Mouse (Mus musculus) intestine, postnatal 0 days (tissue): ENCODE measurements around the gene Nudt17. TPM values are rescaled to one million over a fixed set of nuclear protein-coding genes. Genes with fewer than 3 reads are reported as not detected.
A peak's percentile ranks its signal among the peaks of the same experiment; 100 is the strongest.

Source experiments
- ATAC-seq: fragments of 200-750 bp; cut with Nextera tagmentation; 2 replicates; pipeline ENCODE4 v1.8.0; 2017; ENCODE audit warnings: mild to moderate bottlenecking, moderate TSS enrichment, moderate library complexity
- H3K27ac ChIP-seq: fragments of 300-500 bp; sonication (generic); 2 replicates; pipeline ENCODE4 v1.5.1; 2014; ENCODE audit warnings: mild to moderate bottlenecking, low read depth, low read length, moderate library complexity
- H3K27me3 ChIP-seq: fragments of 300-500 bp; sonication (generic); replicated peaks from 2 replicates; pipeline ENCODE4 v1.6.1; 2014; ENCODE audit warnings: low read length, mixed read lengths; ENCODE audit not compliant: control insufficient read depth, insufficient read depth
- H3K36me3 ChIP-seq: fragments of 300-500 bp; sonication (generic); 2 replicates; pipeline ENCODE4 v1.6.1; 2014; ENCODE audit warnings: mild to moderate bottlenecking, moderate library complexity; ENCODE audit not compliant: control insufficient read depth, insufficient read depth
- H3K4me1 ChIP-seq: fragments of 300-500 bp; sonication (generic); replicated peaks from 2 replicates; pipeline ENCODE4 v1.6.1; 2014; ENCODE audit warnings: antibody characterized with exemption, low read length, mixed read lengths; ENCODE audit not compliant: control insufficient read depth, insufficient read depth
- H3K4me2 ChIP-seq: fragments of 300-500 bp; sonication (generic); replicated peaks from 2 replicates; pipeline ENCODE4 v1.6.1; 2014; ENCODE audit warnings: low read depth, mild to moderate bottlenecking, moderate library complexity
- H3K4me3 ChIP-seq: fragments of 300-500 bp; sonication (generic); 2 replicates; pipeline ENCODE4 v1.5.1; 2014; ENCODE audit warnings: low read depth, low read length
- H3K9ac ChIP-seq: fragments of 300-500 bp; sonication (generic); 2 replicates; pipeline ENCODE4 v1.6.1; 2014; ENCODE audit warnings: mild to moderate bottlenecking, low read depth, low read length
- H3K9me3 ChIP-seq: fragments of 300-500 bp; sonication (generic); 2 replicates; pipeline ENCODE4 v1.6.1; 2016; ENCODE audit warnings: mixed run types; ENCODE audit not compliant: control insufficient read depth
- CTCF ChIP-seq: sonication (generic); IDR thresholded peaks from 2 replicates; pipeline ENCODE4 v1.5.1; 2016; ENCODE audit warnings: low read depth, mild to moderate bottlenecking, control low read depth, antibody characterized with exemption, moderate library complexity
- WGBS: fragments of 180-500 bp; shearing (Covaris S2); extraction: QIAGEN DNeasy Blood & Tissue Kit; methylation state at CpG from one replicate; pipeline ENCODE4 v1.1.7; 2014; 5-methylcytosine and 5-hydroxymethylcytosine counted together
- polyA plus RNA-seq: library from polyadenylated mRNA; unstranded; fragments of >200 nt; fragmentation: Nextera tagmentation; extraction: Ambion mirVana; gene quantifications from 2 replicates; pipeline ENCODE4 v1.2.1, GENCODE M21; 2015

The Nudt17 gene
- polyA plus RNA-seq, 1 experiment from 2014 or later, result 2.2 TPM

DNA sequence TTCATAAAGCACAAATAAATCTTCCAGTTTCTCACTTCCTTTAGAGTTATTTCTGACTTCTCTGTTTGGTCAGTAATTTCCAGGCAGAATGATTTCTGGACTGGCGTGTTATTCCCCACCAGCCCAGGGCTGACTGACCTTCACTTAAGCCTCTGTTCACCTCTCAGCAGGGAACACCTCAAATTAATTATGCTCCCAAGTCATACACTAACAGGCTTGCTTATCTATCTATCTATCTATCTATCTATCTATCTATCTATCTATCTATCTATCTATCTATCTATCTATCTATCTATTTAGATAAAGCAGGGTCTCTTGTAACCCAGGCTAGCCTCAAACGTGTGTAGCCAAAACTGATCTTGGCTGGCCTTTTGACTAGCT is 312 bp upstream of the Nudt17 start:
- Histone ChIP-seq H3K4me3 (no peak overlapping the region), H3K9ac (no peak overlapping the region), H3K9me3 (no peaks in the 10 kb centered on the region), H3K27me3 (0 out of 2 replicates have a peak, but pooled peaks cover 3% of the 10 kb centered on the region), H3K36me3 (peaks cover 50% of the 10 kb centered on the region), H3K4me2 (peak overlapping the region; percentile 73), H3K27ac (no peak overlapping the region), H3K4me1 (peaks cover 4% of the 10 kb centered on the region; the same call in 1 of the 2 replicates)
- no peak for ATAC-seq
- no peak for TF ChIP-seq CTCF
- WGBS, result 57% methylated on average over 2 of the region's 2 CpGs

DNA sequence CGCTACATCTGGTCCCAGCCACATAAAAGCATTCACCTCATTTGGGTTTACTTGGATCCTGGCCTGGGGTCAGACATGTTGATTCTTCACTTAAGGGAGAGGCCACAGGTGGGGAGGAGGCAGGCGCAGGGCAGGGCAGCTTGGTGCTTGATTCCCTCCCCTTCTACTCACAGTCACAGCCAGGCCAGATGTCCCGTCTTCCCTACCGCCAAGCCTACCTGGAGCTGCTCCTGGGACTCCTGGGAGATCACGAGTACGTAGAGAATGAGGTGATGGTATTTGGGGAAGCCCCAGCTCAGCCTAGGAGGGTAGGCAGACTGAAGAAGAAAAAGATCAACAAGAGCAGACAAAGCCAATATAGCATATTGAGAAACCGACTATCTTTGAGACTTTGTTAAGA is 1.4 kb downstream of the Nudt17 start:
- H3K27me3 ChIP-seq, result 0 out of 2 replicates have a peak, but pooled peaks cover 3% of the 10 kb centered on the region
- no peak overlapping the region for H3K4me3 ChIP-seq
- peaks cover 48% of the 10 kb centered on the region for H3K36me3 ChIP-seq
- no peak overlapping the region for H3K4me2 ChIP-seq
- H3K9ac ChIP-seq, result no peak overlapping the region
- H3K27ac ChIP-seq, result no peak overlapping the region
- peaks cover 4% of the 10 kb centered on the region; the same call in 1 of the 2 replicates for H3K4me1 ChIP-seq
- H3K9me3 ChIP-seq, result no peaks in the 10 kb centered on the region
- no peak for ATAC-seq
- WGBS, result 70% methylated on average over 7 of the region's 7 CpGs
- no peak for TF ChIP-seq CTCF

DNA sequence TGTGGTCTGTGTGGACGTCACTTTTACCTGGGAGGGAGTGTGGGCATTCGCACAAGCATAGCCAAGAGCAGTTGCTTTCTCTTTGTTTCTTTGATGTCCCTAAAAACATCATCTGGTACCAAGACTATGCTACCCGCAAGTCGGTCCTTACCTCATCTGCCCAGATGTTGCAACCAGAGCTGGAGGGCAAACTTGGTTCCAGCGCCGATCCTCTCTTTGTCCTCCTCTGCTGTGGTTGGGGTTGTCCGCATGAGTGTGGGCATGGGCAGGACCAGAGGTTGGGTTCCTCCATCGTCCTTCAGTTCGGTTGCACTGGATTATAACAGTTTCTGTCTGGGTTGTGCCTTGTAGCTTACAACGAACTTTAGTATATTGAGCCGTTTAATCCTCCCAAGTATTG is 2.1 kb downstream of the Nudt17 start:
- H3K4me1 ChIP-seq, result peaks cover 4% of the 10 kb centered on the region; the same call in 1 of the 2 replicates
- no peak overlapping the region for H3K9ac ChIP-seq
- H3K27me3 ChIP-seq, result 0 out of 2 replicates have a peak, but pooled peaks cover 3% of the 10 kb centered on the region
- H3K9me3 ChIP-seq, result no peaks in the 10 kb centered on the region
- peaks cover 48% of the 10 kb centered on the region for H3K36me3 ChIP-seq
- no peak for ATAC-seq
- WGBS, result 93% methylated on average over 11 of the region's 11 CpGs
- no peak overlapping the region for H3K27ac ChIP-seq
- no peak for TF ChIP-seq CTCF
- H3K4me2 ChIP-seq, result no peak overlapping the region
- H3K4me3 ChIP-seq, result no peak overlapping the region

DNA sequence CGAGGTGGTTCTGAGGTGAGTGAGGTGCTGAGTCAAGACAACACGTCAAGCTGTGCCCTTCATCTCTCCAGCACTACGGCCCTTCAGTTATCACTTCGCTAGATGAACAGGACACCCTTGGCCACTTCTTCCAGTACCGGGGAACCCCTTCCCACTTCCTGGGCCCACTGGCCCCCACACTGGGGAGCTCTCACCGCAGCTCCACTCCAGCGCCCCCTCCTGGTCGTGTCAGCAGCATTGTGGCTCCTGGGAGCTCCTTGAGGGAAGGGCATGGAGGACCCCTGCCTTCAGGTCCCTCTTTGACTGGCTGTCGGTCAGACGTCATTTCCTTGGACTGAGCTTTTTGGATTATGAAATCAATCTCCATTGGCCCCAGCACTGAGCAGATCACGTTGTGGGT is 3.6 kb downstream of the Nudt17 start:
- Histone ChIP-seq H3K27ac (no peak overlapping the region), H3K9ac (no peak overlapping the region), H3K4me2 (no peak overlapping the region), H3K36me3 (peaks cover 50% of the 10 kb centered on the region), H3K9me3 (no peaks in the 10 kb centered on the region), H3K4me3 (no peak overlapping the region), H3K27me3 (0 out of 2 replicates have a peak, but pooled peaks cover 3% of the 10 kb centered on the region), H3K4me1 (peaks cover 4% of the 10 kb centered on the region; the same call in 1 of the 2 replicates)
- peak; percentile 67 for TF ChIP-seq CTCF
- ATAC-seq, result no peak
- 63% methylated on average over 11 of the region's 11 CpGs for WGBS

DNA sequence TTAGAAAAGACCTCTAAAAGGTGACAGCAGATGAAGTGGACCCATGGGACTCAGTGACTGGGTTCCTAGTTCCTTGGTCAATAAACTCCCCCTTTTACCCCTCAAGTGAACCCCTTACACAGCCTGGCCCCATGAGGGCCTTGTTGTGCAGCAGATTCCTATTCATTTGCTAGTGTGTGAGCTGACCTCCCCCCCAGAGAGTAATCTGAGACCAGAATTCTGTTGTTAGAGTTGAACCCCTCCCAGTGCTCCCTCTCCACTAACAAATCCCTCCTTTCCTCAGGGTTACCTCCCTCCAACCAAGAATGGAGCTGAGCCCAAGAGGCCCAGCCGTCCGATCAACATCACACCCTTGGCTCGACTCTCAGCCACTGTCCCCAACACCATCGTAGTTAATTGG is 7.4 kb downstream of the Nudt17 start:
- WGBS, result 93% methylated on average over 4 of the region's 4 CpGs
- H3K4me1 ChIP-seq, result no peaks in the 10 kb centered on the region
- H3K36me3 ChIP-seq, result peaks cover 52% of the 10 kb centered on the region

DNA sequence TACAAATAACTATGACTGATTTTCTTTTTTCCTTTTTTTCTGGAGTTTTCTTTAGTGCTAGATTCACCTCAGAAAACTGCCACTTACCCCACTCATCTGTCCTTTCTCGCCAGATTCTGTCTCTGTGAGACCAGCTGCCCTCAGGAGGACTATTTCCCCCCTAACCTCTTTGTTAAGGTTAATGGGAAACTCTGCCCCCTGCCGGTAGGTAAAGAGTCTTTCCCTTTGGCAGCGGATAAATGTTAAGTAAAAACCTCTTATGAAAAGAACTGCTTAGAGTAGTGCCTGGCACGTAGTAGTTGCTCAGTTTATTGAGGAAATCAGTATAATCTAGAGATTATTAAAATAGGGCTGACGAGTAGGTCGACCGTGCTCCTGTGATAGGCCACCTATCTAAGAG is 8.0 kb downstream of the Nudt17 start:
- WGBS, result 54% methylated on average over 7 of the region's 7 CpGs
- ATAC-seq, result no peak
- peak; percentile 68 for TF ChIP-seq CTCF
- H3K9me3 ChIP-seq, result no peaks in the 10 kb centered on the region
- no peaks in the 10 kb centered on the region for H3K27me3 ChIP-seq
- peaks cover 52% of the 10 kb centered on the region for H3K36me3 ChIP-seq
- no peak overlapping the region for H3K27ac ChIP-seq
- no peak overlapping the region for H3K4me2 ChIP-seq
- H3K4me1 ChIP-seq, result no peaks in the 10 kb centered on the region
- H3K9ac ChIP-seq, result no peak overlapping the region
- H3K4me3 ChIP-seq, result no peak overlapping the region

More for the DNA sequence above, 7.4 kb downstream of the Nudt17 start:
- H3K4me3 ChIP-seq, result no peak overlapping the region
- H3K27ac ChIP-seq, result no peak overlapping the region
- TF ChIP-seq CTCF, result no peak
- no peak overlapping the region for H3K9ac ChIP-seq
- H3K27me3 ChIP-seq, result no peaks in the 10 kb centered on the region
- no peaks in the 10 kb centered on the region for H3K9me3 ChIP-seq
- ATAC-seq, result no peak
- H3K4me2 ChIP-seq, result no peak overlapping the region
